Mouse (Mus musculus) lung, postnatal 14 days (tissue): ENCODE results near the gene Ikzf1.
A peak's percentile ranks its signal among the peaks of the same experiment; 100 is the strongest.

Source experiments
- DNase-seq: peaks from one replicate; pipeline ENCODE4 v3.0.0; 2021

The Ikzf1 gene

DNA sequence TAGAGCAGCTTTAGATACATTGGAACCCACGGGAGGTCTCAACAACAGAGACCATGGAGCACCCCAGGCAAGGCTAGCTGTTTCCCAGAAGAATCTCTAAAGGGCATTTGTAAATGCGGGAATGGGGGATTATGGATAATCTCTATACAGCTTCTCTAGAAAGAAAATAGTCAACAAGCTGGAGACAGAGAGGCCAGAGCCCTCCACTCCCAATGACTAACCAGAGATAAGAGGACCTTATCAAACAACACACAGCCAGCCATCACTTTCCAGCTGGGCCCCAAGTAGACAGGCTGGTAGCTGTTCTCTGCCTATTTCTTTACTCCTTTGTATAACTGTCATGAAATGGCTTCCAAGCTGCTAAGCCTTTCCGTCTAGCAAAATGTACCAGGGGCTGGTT, 130.9 kb downstream of the Ikzf1 start:
- no peak for DNase-seq

DNA sequence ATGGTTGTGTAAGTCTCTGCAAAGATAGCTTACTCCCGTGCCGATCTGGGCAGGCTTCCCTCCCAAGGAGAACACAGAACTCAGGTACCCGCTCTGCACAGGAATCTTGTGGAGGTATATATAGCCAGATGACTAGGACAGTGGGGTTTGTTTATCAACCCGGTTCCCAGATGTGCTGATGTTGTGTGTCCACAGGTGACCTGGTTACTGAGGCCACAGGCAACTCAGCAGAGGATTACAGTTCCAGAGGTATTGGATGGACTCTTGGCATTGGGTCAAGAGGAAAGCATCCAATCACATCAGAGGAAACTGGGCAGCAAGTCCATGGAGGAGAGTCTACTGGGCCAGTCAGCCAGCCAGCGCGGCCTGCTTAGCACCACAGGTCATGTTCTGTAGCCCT, 134.0 kb downstream of the Ikzf1 start:
- DNase-seq = no peak

DNA sequence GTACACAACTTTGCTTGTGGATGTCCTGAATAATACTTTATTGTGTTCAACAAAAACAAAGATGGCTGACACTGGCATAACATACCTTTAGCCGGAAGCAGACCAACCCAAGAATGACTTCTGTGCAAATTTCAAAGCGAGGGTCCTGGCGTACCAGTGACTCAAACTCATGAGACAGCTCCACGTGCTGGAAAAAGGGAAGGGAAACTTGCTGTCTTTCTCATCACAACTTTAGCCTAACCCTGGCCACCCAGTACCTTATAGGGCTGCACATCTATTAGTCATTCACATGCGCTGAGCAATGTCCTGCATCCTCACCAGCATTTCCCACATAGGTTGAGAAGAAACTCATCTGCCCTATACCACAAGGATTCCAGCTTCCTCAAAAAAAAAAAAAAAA, 134.4 kb downstream of the Ikzf1 start:
- DNase-seq = no peak

DNA sequence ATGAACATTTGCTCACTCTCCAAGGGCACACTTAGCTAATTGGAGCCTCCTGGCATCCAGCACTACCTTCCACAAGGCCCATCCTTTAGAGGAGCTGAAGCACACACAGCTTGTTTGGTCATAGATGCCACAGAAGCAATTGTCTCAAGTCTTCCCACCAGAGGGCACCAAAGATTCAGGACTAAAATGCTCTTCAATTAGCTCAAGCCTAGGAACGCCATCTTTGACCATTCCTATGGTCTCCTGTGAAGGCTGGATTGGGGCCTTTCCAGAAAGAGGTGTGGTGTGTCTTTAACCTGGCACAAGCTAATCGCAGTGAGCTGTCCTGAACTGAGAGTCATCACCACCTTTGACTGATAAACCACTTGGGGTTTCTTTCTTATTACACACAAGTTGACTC, 135.4 kb downstream of the Ikzf1 start:
- DNase-seq = peak; percentile 86

DNA sequence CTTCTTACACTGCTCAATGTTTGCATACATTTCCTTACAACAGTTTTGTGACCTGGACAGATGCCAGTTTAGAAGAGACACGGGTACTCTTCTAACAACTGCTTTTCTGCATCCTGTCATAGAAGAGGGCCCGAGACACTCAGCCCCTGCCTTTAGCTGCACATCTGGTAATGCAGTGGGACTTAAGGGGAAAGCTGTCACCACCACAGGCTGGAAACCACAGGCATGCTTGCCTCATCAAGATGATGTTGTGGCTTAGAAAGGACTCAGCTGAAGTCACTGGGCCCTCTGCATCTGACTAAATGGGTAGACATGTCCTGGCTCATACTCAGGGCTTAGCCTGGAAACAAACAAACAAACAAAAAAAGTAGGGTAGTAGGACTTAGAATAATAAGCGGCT, 135.9 kb downstream of the Ikzf1 start:
- DNase-seq = no peak

DNA sequence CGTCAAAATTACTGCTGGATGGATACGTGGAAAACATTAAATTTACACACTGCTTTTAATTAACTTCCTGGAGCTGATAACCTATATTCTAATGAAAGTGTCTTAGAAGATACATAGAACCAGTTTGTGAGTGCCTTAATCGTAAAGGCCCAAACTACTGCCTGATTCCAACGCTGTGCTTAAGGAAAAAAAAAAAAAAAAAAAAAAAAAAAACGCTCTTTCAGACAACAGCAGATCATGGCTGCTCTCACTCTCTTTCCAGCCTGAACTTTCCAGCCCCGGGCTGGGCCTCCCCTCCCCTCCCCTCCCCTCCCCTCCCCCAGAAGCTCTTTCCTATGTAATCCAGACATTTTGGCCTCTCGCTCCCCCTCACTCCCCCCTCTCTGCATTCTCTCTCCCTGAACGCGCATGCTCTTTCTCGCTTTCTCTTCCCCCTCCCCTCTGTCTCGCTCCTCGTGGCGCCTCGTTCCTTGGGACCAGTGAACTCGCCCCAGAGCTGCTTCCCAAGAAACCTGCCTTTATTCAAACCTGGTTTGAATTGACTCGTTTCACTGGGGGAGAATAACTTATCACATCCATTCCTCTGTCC, 136.7 kb downstream of the Ikzf1 start:
- peak; percentile 52 for DNase-seq
